Mouse (Mus musculus) G1E (cell line): ENCODE data around the gene Tmem53. TPM values are rescaled to one million over a fixed set of nuclear protein-coding genes. Genes with fewer than 3 reads are reported as not detected.

ENCODE experiments used
- ATAC-seq: 2 replicates; pipeline ENCODE4 v1.8.0; 2016; ENCODE audit warnings: mild to moderate bottlenecking; ENCODE audit not compliant: insufficient number of reproducible peaks, poor library complexity, low FRiP score, severe bottlenecking; ENCODE audit errors: extremely low read depth
- DNase-seq: peaks from one replicate; pipeline ENCODE4 v3.0.0; 2012; ENCODE audit warnings: low spot score
- H3K27me3 ChIP-seq: 2 replicates; pipeline ENCODE4 v1.6.1; 2012; ENCODE audit warnings: mild to moderate bottlenecking, low read length, inconsistent platforms; ENCODE audit not compliant: insufficient read depth
- H3K36me3 ChIP-seq: replicated peaks from 2 replicates; pipeline ENCODE3; 2012; ENCODE audit warnings: mild to moderate bottlenecking, inconsistent platforms
- H3K4me1 ChIP-seq: 2 replicates; pipeline ENCODE4 v1.6.1; 2012; ENCODE audit warnings: low read depth, low read length, inconsistent platforms, mixed read lengths; ENCODE audit not compliant: insufficient read depth
- H3K4me3 ChIP-seq: 2 replicates; pipeline ENCODE4 v1.5.1; 2012; ENCODE audit warnings: low read depth, mild to moderate bottlenecking, inconsistent platforms, low read length, moderate library complexity, mixed read lengths
- H3K9me3 ChIP-seq: replicated peaks from 2 replicates; pipeline ENCODE4 v1.6.1; 2012; ENCODE audit warnings: inconsistent platforms
- CTCF ChIP-seq: IDR thresholded peaks from 2 replicates; pipeline ENCODE4 v1.5.1; 2012; ENCODE audit warnings: low read depth, low read length, inconsistent platforms, mixed read lengths
- GATA1 ChIP-seq: IDR thresholded peaks from 2 replicates; pipeline ENCODE4 v1.6.1; 2012; ENCODE audit warnings: borderline replicate concordance, low read length, inconsistent platforms, mixed read lengths
- GATA2 ChIP-seq: IDR thresholded peaks from 2 replicates; pipeline ENCODE4 v1.6.1; 2012; ENCODE audit warnings: low read depth, low read length, inconsistent platforms, borderline replicate concordance
- POLR2AphosphoS5 ChIP-seq: IDR thresholded peaks from 2 replicates; pipeline ENCODE4 v1.6.1; 2012; ENCODE audit warnings: low read depth, low read length, inconsistent platforms; ENCODE audit not compliant: insufficient replicate concordance
- TAL1 ChIP-seq: conservative IDR thresholded peaks from 2 replicates; pipeline ENCODE4 v1.6.1; 2012; ENCODE audit warnings: low read depth, low read length, inconsistent platforms, mixed read lengths
- polyA plus RNA-seq: library from polyadenylated mRNA; stranded (reverse); fragments of >175 nt; gene quantifications from 2 replicates; pipeline ENCODE4 v1.2.3, GENCODE M21; 2012
- total RNA-seq, 2 experiments: library from RNA; stranded (forward) in 1 of 2; stranded (reverse) in 1 of 2; fragments of 200-1000 nt in 1 of 2; fragments of >200 nt in 1 of 2; fragmentation: Nextera tagmentation in 1 of 2; gene quantifications; 2 replicates each; pipeline ENCODE4 v1.2.3; 2014 to 2017

Gene Tmem53
- total and polyA plus RNA-seq, 3 experiments, result 0.08 to 0.90 (median 0.16) TPM

DNA sequence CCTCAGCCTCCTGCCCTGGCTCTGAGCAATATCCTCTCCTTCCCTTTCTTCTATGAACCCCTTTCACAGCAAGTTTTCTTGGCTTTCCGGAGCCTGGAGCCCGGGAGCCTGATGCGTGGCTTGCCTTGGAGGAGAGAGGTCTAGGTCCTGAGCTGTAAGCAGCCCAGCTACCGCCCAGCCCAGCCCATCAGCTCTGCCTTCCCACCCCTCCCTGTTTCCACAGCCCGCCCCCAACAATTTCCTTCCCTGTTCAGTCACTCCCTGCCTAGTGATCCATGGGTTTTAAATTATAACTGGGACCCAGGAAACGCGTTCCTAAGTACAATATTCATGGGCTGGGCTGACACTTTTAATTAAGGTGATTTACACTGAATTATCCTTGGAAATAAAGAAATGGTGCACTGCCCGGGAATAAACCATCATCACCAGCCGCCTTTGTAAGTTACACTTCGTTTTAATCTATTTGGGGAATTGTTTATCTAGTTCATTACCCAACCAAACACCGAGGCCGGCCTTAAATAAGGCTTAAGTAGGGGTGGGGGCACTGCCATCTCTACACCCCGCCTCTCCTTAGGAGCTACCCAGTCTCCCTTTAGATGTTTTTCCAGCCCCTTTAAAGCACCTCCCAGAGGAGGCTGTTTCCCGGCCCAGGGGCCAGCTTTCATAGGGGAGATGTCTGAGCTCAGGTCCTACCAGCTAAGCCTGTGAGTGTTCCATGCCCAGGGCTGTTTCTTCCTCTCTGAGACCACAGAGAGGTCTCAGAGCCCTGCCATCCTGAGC is 50.5 kb downstream of the Tmem53 start:
- H3K9me3 ChIP-seq, result no peaks in the 10 kb centered on the region
- H3K4me3 ChIP-seq, result no peak overlapping the region
- DNase-seq, result no peak
- peaks cover 89% of the 10 kb centered on the region for H3K27me3 ChIP-seq
- peaks cover 8% of the 10 kb centered on the region for H3K4me1 ChIP-seq
- no peak for TF ChIP-seq TAL1
- no peak for TF ChIP-seq GATA2
- no peak for TF ChIP-seq POLR2AphosphoS5
- TF ChIP-seq GATA1, result no peak
- TF ChIP-seq CTCF, result no peak
- H3K36me3 ChIP-seq, result no peaks in the 10 kb centered on the region
- no peak for ATAC-seq

- Histone ChIP-seq H3K4me3 (no peak overlapping the region), H3K27me3 (peaks cover 89% of the 10 kb centered on the region), H3K9me3 (no peaks in the 10 kb centered on the region), H3K4me1 (peaks cover 8% of the 10 kb centered on the region), H3K36me3 (no peaks in the 10 kb centered on the region)
- TF ChIP-seq GATA1 (no peak), POLR2AphosphoS5 (no peak), TAL1 (no peak), CTCF (no peak), GATA2 (no peak)
- ATAC-seq (no peak), DNase-seq (no peak)
Measured at GRCm38 (mm10) chr4:117303581-117304238, 52.0 kb downstream of the Tmem53 start.

DNA sequence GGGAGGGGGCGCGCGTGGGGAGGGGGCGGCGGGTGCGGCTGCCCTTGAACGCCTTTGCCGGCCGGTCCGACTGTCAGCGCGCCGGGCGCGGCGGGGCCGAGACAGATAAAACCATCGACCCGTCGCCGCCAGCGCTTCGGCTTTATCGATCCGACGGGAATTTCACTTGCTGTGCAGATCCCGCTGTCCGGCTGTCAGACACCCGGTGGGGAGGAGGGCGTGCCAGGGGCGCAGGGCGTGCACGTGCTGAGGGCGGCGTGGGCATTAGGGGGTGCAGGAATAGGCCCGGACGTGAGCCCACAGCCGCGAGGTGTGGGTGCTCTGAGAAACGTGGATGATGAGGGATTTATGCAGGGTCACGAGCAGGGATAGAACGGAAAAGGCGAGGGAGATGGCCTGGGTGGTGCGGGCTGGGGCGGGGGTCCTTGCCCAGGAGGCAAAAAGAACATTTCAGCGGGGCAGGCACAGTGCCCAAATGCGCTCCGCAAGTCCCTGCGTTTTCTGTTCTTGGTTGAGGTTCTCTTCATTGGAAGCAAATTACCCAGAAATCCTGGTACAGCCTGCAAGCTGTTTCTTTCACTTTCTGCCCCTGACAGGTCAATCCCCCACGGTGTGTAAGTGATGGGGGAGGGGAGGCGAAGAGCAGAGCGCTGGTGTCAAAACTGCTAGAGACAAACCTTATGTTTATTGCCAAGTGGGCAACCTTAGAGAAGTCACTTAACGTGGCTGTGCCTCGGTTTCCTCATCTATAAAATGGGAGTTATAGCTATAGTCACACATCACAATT is 52.7 kb downstream of the Tmem53 start:
- TF ChIP-seq TAL1 (no peak), CTCF (no peak), GATA2 (no peak), POLR2AphosphoS5 (no peak), GATA1 (no peak)
- no peaks in the 10 kb centered on the region; the same call in 1 of the 2 replicates for H3K9me3 ChIP-seq
- H3K4me3 ChIP-seq, result peak overlapping the region; percentile 34; the same call in 1 of the 2 replicates
- peaks cover 88% of the 10 kb centered on the region for H3K27me3 ChIP-seq
- peaks cover 8% of the 10 kb centered on the region for H3K4me1 ChIP-seq
- DNase-seq (no peak), ATAC-seq (no peak)
- H3K36me3 ChIP-seq, result no peaks in the 10 kb centered on the region

GRCm38 (mm10) chr4:117305461-117305860 is 53.7 kb downstream of the Tmem53 start:
- no peak for DNase-seq
- H3K4me3 ChIP-seq, result no peak overlapping the region
- peaks cover 8% of the 10 kb centered on the region for H3K4me1 ChIP-seq
- H3K27me3 ChIP-seq, result peaks cover 78% of the 10 kb centered on the region
- ATAC-seq, result no peak
- no peaks in the 10 kb centered on the region; the same call in 1 of the 2 replicates for H3K9me3 ChIP-seq
- H3K36me3 ChIP-seq, result no peaks in the 10 kb centered on the region
- TF ChIP-seq POLR2AphosphoS5 (no peak), TAL1 (no peak)

GRCm38 (mm10) chr4:117307270-117307669 is 55.5 kb downstream of the Tmem53 start:
- no peak for TF ChIP-seq TAL1
- TF ChIP-seq CTCF, result no peak
- no peak for TF ChIP-seq GATA2
- Histone ChIP-seq H3K9me3 (no peaks in the 10 kb centered on the region; the same call in 1 of the 2 replicates), H3K36me3 (no peaks in the 10 kb centered on the region), H3K4me3 (no peak overlapping the region), H3K4me1 (peaks cover 20% of the 10 kb centered on the region), H3K27me3 (peaks cover 64% of the 10 kb centered on the region)
- ATAC-seq (no peak), DNase-seq (no peak)

DNA sequence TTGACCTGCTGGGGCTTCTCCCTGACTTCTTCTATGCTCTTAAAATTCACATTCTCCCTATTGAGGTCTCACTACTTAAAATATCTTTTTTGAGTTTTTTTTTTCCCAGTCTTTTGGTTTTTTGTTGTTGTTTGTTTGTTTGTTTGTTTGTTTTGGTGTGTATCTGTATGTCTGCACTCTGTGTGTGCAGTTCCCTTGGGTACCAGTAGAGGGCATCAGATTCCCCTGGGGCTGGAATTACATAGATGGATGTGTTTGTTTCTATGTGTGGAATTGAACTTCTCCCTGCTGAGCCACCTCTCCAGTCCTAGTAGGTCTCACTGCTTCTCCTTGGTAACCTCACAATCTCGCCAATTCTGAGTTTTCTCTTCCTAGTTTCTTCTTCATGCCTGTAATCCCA is 57.7 kb downstream of the Tmem53 start:
- DNase-seq, result no peak
- ATAC-seq, result no peak
- Histone ChIP-seq H3K36me3 (no peaks in the 10 kb centered on the region), H3K27me3 (peaks cover 57% of the 10 kb centered on the region), H3K9me3 (no peaks in the 10 kb centered on the region; the same call in 1 of the 2 replicates), H3K4me1 (peaks cover 28% of the 10 kb centered on the region), H3K4me3 (no peak overlapping the region)
- TF ChIP-seq POLR2AphosphoS5, result no peak
